In the genomic region with DNA sequence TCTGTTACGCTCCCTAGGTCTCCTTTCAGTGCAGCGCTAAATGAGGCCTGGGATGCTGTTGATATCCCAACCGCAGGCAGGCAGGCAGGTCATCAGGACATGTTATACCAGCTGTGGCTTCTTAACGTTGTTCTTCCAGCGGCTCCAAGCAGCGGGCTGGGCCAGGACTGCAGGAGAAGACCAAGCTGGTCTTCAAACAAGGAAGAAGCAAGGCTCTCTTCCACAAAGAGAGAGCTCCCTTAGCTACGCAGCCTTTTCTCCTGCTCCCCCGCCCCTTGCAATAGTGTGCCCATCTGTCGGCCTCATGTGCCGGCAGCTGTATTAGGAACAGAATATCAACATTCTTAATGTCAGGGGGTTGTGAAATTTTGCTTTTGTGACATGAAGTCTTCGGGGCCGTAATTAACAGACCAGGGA, we compare ENCODE assay signal across 9 mouse cellular contexts. TPM values are rescaled to one million over a fixed set of nuclear protein-coding genes. Genes with fewer than 3 reads are reported as not detected.
A peak's percentile ranks its signal among the peaks of the same experiment; 100 is the strongest.
DNase-seq lines count a peak whose midpoint lies in the region; ATAC-seq and TF ChIP-seq lines count a peak whose summit lies in the region.
"Had no signal": no experiment of that assay in that cellular context is flagged by ENCODE, and none has a peak within 500 bp of the region (broad histone marks: within the 10 kb centered on the region; RNA-seq: fewer than 3 reads in every experiment).

No protein-coding gene starts in this region.

- TF ChIP-seq CTCF in intestine, postnatal 0 days (IDR thresholded peaks at IDR 0.05; ENCODE audit: low read depth): no peak

- no peaks in the 10 kb centered on the region; the same call in 1 of the 2 replicates for H3K27me3 ChIP-seq in embryonic facial prominence, embryonic 14.5 days (replicated peaks; ENCODE audit: control insufficient read depth, insufficient read depth, low read length)
- H3K27me3 ChIP-seq in intestine, postnatal 0 days (replicated peaks; ENCODE audit: control insufficient read depth, insufficient read depth, low read length): no peaks in the 10 kb centered on the region
- H3K27me3 ChIP-seq: heart, embryonic 12.5 days had no signal

- H3K27ac ChIP-seq in embryonic facial prominence, embryonic 14.5 days (replicated peaks; ENCODE audit: low read depth, low read length): no peak overlapping the region
- H3K27ac ChIP-seq in intestine, postnatal 0 days (ENCODE audit: low read depth, low read length): no peak overlapping the region

- no peaks in the 10 kb centered on the region for H3K9me3 ChIP-seq in embryonic facial prominence, embryonic 14.5 days (ENCODE audit: control insufficient read depth, low read length)
- no peaks in the 10 kb centered on the region for H3K9me3 ChIP-seq in intestine, postnatal 0 days (ENCODE audit: control insufficient read depth)
- H3K9me3 ChIP-seq: heart, embryonic 12.5 days had no signal

- no peak overlapping the region for H3K9ac ChIP-seq in embryonic facial prominence, embryonic 14.5 days (ENCODE audit: low read depth, low read length)
- H3K9ac ChIP-seq in intestine, postnatal 0 days (ENCODE audit: low read depth, low read length): no peak overlapping the region
- H3K9ac ChIP-seq: heart, embryonic 12.5 days had no signal

- 34% methylated on average over 12 of the region's 12 CpGs for WGBS in embryonic facial prominence, embryonic 14.5 days
- WGBS in intestine, postnatal 0 days: 61% methylated on average over 12 of the region's 12 CpGs

- no peak overlapping the region for H3K4me3 ChIP-seq in embryonic facial prominence, embryonic 14.5 days (ENCODE audit: low read depth, low read length)
- no peak overlapping the region for H3K4me3 ChIP-seq in intestine, postnatal 0 days (ENCODE audit: low read depth, low read length)
- H3K4me3 ChIP-seq: heart, embryonic 12.5 days had no signal

- intact Hi-C loops in left cerebral cortex, postnatal 10 days (cut with DNase I): no loop called here

- peak overlapping the region; percentile 39 for H3K4me2 ChIP-seq in embryonic facial prominence, embryonic 14.5 days (ENCODE audit: low read depth, low read length)
- H3K4me2 ChIP-seq in intestine, postnatal 0 days (replicated peaks; ENCODE audit: low read depth): no peak overlapping the region
- H3K4me2 ChIP-seq: heart, embryonic 12.5 days had no signal

- H3K4me1 ChIP-seq in embryonic facial prominence, embryonic 14.5 days (ENCODE audit: control insufficient read depth, insufficient read depth, low read length): peaks cover 7% of the 10 kb centered on the region; the same call in 1 of the 2 replicates
- H3K4me1 ChIP-seq in intestine, postnatal 0 days (replicated peaks; ENCODE audit: control insufficient read depth, insufficient read depth, low read length): no peaks in the 10 kb centered on the region
- H3K4me1 ChIP-seq: heart, embryonic 12.5 days had no signal

- DNase-seq in left cerebral cortex, postnatal 10 days (ENCODE audit: extremely low spot score in 1 of 2, low spot score in 2 of 2): peak; percentile 1 to 22
- no peak for DNase-seq in left cerebral cortex, adult 9 months (ENCODE audit: low spot score in 2 of 2)
- DNase-seq in embryonic facial prominence, embryonic 14.5 days (ENCODE audit: low spot score): peak; percentile 61
- peak; percentile 19 to 35 for DNase-seq in layer of hippocampus, adult 8-10 months (ENCODE audit: low spot score in 2 of 2)
- peak; percentile 47 for DNase-seq in neural tube, embryonic 10.5 days (ENCODE audit: extremely low spot score, low spot score)
- DNase-seq in natural killer cell, adult 2 months (ENCODE audit: low spot score in 2 of 2): no peak
- no peak for DNase-seq in urinary bladder, postnatal 4 days (ENCODE audit: low spot score in 2 of 2)

- H3K36me3 ChIP-seq in embryonic facial prominence, embryonic 14.5 days (ENCODE audit: control insufficient read depth, insufficient read depth, low read length): no peaks in the 10 kb centered on the region
- no peaks in the 10 kb centered on the region for H3K36me3 ChIP-seq in intestine, postnatal 0 days (ENCODE audit: control insufficient read depth, insufficient read depth)
- H3K36me3 ChIP-seq: heart, embryonic 12.5 days had no signal

- peak; percentile 60; the same call in 1 of the 2 replicates for ATAC-seq in embryonic facial prominence, embryonic 14.5 days (ENCODE audit: low read depth)
- no peak for ATAC-seq in intestine, postnatal 0 days

RNA-seq across cellular contexts. Expression of gene Fat1, which starts 35.7 kb away (rescaled TPM):
- 10 to 100 TPM; 37.0 to 42.9 TPM for total RNA-seq in left cerebral cortex, postnatal 10 days (2021)
- 40.7 and 42.7 TPM in 2 replicates for polyA plus RNA-seq in embryonic facial prominence, embryonic 14.5 days (2014; fragmentation: Nextera tagmentation; extraction: Ambion mirVana)
- 10 to 100 TPM; 23.0 to 24.5 (median 24.4) TPM for total RNA-seq in layer of hippocampus, adult 8-10 months (2022)
- 10.4 and 10.7 TPM in 2 replicates for polyA plus RNA-seq in intestine, postnatal 0 days (2015; fragmentation: Nextera tagmentation; extraction: Ambion mirVana)

Comparison
In these comparisons a context has a peak if more than half of its experiments do, and no peak if none do; other contexts are left out.
1. DNase-seq: peak in left cerebral cortex, postnatal 10 days (2 of 2), embryonic facial prominence, embryonic 14.5 days (single experiment), layer of hippocampus, adult 8-10 months (2 of 2) and neural tube, embryonic 10.5 days (single experiment); none in left cerebral cortex, adult 9 months (0 of 2), natural killer cell, adult 2 months (0 of 2) and urinary bladder, postnatal 4 days (0 of 2).